Mouse (Mus musculus) T-cell, adult 2 months (primary cell): ENCODE measurements around the gene Gm37240.

Experiments
- DNase-seq: peaks from one replicate; pipeline ENCODE4 v3.0.0; 2022; ENCODE audit warnings: low spot score

Gene Gm37240

DNA sequence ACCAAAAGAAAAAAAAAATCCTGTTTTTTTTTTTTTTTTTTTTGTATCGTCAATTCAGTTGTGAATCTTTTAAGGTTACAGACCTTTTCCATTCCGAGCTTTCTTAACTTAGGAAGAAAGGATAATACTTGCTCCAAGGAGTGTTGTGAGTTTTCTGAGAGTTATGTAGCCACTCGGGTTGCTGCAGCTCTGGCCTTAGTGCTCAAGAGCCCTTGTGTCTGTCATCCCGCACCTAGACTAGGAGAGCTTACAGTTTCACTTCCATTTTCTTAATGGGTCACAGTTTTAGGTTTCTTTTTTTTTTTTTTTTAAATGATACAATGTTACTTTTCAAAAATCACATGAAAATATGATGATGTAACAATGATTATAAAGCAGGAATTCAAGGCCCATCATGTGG lies 1059.7 kb downstream of the Gm37240 start:
- no peak for DNase-seq

DNA sequence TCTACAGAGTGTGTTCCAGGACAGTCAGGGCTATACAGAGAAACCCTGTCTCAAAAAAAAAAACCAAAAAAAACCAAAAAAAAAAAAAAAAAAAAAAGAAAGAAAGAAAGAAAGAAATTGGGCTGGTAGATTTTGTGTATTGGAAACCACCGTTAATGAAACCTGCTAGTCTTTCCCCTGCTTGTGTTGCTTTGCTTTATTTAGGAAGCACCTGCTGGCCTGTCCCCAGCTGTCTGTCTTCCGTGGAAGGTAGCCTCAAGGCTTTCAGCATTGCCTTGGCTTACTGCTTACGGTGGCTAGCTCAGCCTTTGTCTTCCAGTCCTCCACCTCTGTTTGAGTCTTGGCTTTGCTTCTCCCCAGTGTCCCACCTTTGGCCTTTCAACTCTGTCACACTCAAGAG lies 1060.4 kb downstream of the Gm37240 start:
- DNase-seq: no peak

DNA sequence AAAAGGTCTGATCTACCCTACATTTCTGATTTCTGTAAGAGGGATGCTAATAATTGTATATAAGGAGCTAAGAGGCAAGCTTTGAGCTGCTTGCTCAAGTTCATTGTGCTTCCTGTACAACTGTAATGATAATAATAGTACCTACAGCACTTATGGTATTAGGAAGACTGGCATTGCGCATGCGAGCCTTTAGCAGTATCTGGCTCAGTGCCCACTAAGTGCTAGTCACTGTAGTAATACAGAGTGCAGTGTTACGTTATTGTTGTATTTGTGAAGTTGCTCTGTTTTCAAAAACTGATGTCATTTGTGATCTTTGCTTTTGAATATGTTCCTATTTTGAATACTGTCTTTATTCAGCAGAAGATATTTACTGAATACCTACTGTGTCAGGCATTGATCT lies 1060.9 kb downstream of the Gm37240 start:
- no peak for DNase-seq

- DNase-seq: no peak
Measured at GRCm38 (mm10) chr3:84825990-84826389, 1061.3 kb downstream of the Gm37240 start.

GRCm38 (mm10) chr3:84820654-84821201 lies 1066.6 kb downstream of the Gm37240 start:
- DNase-seq: no peak

DNA sequence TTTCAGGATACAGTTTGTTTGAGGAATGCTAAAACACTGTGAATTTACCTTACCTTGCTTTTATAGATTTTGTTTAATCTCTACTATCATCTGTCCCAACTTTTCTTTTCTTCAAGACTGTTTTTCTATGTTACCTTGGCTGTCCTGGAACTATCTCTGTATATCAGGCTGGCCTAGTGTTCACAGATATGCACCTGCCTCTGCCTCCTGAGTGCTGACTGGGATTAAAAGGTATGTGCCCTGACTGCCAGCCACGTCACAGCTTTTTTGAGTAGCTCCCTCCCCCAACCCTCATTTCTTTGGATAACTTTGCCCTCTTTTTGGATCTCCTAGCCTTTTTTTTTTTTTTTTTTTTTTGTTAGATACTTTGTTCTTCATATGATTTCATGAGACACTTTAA lies 1070.4 kb downstream of the Gm37240 start:
- DNase-seq: no peak

DNA sequence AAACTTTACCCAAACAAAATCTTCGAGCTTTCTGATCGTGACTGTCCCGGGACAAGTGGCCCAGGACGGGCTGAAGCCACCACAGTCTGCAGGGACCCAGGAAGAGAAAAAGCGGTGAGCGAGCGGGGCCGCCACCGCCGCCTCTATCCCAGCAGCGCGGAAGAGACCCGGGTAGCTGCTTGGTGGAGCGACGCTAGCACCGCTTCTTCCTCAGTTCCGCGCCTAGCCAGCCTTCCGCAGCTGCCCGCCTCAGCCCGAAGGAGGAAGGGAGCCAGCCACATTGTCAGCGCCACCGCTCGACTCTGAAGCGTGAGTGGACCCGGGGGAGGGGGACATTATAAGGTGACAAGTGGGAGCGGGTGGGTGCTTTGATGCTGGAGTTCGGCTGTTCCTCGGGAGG lies 1071.9 kb downstream of the Gm37240 start:
- DNase-seq: peak; percentile 59

GRCm38 (mm10) chr3:84814762-84815381 lies 1072.4 kb downstream of the Gm37240 start, which contains the start of gene Fbxw7:
Fbxw7 (plus strand) TSS chr3:84815268.
- no peak for DNase-seq

DNA sequence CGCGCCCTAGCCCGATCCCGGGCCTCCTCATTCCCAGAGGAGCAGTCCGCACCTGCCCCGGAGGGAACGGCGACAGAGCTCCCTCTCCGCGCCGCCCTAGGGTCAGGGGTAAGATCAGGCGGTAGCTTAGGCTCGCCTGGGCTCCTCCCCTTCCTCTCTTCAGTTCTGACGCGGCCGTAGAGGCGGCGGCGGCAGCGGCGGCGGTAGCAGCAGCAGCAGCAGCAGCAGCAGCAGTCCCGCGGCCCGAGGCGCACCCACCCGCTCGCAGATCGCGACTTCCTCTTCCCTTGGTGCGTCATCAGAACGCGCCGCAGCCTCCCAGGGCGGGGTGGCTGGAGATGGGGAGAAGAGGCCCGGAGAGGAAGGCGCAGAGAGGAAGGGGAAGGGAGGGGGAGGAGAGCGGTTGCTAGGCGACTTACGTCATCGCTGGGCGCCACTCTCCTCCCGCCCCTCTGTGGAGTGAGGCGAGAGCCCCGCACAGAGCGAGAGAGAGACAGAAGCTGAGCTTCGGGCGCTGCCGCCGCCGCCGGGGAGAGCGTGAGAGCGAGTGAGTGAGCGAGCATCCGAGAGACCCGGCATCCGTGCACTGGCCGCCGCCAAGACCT lies 1073.1 kb downstream of the Gm37240 start:
- DNase-seq: peak; percentile 100

GRCm38 (mm10) chr3:84813436-84814156 lies 1073.7 kb downstream of the Gm37240 start:
- peak; percentile 15 for DNase-seq

GRCm38 (mm10) chr3:84810803-84811202 lies 1076.5 kb downstream of the Gm37240 start:
- no peak for DNase-seq

- no peak for DNase-seq
Measured at GRCm38 (mm10) chr3:84808906-84809305, 1078.4 kb downstream of the Gm37240 start.

- no peak for DNase-seq
Measured at GRCm38 (mm10) chr3:84807826-84808225, 1079.5 kb downstream of the Gm37240 start.

GRCm38 (mm10) chr3:84806206-84806605 lies 1081.1 kb downstream of the Gm37240 start:
- no peak for DNase-seq

- no peak for DNase-seq
Measured at GRCm38 (mm10) chr3:84804036-84804435, 1083.3 kb downstream of the Gm37240 start.

- DNase-seq: no peak
Measured at GRCm38 (mm10) chr3:84787914-84788313, 1099.4 kb downstream of the Gm37240 start.

GRCm38 (mm10) chr3:84776084-84776483 lies 1111.2 kb downstream of the Gm37240 start:
- no peak for DNase-seq

GRCm38 (mm10) chr3:84775577-84775976 lies 1111.7 kb downstream of the Gm37240 start:
- no peak for DNase-seq

GRCm38 (mm10) chr3:84775067-84775423 lies 1112.3 kb downstream of the Gm37240 start:
- DNase-seq: no peak

- no peak for DNase-seq
Measured at GRCm38 (mm10) chr3:84774246-84775066, 1112.9 kb downstream of the Gm37240 start.

DNA sequence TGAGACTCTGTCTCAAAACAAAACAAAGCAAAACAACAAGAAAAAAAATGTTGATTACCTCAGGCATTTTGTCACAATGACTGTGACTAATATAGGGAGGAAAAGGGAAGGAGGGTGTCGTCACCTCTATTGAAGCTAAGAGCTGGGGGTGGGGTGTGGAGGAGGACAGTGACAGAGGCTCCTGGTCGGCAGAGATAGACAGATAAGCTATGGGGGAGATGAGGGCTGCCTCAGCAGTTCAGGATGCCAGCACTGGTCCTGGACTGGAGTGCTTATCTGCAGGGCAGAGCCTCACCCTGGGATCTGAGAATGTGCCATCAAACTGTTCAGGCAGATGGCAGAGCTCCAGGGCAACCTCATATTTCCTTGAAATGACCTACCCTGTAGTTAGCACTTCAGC lies 1115.3 kb downstream of the Gm37240 start:
- DNase-seq: peak; percentile 1

DNA sequence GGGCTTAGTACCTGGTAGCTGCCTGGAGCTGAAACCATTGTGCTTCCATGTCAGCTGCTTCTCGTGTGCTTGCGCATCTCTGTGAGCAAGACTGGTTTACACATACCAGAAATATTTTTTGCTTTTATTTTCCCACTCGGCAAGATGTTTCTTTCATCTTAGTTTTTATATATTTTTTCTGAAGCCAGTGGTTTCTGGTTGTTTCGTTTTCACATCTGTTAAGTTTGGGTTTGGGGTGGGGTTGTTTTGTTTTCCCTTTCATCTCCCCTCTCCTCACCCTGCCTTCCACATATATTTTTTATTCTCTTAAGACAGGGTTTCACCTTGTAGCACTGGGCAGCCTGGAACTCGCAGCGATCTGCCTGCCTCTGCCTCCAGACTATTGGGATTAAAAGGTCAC lies 1116.8 kb downstream of the Gm37240 start:
- no peak for DNase-seq
